Mouse (Mus musculus) embryonic facial prominence, embryonic 14.5 days (tissue): ENCODE results near the gene St6galnac1. TPM values are rescaled to one million over a fixed set of nuclear protein-coding genes. Genes with fewer than 3 reads are reported as not detected.
"Not testable (repeated sequence)": the region's sequence is repeated elsewhere in the genome, so short reads cannot be mapped to it uniquely, and the experiment has no call there.

Experiments used
- ATAC-seq: fragments of 200-750 bp; cut with Nextera tagmentation; 2 replicates; pipeline ENCODE4 v1.8.0; 2017; ENCODE audit warnings: low read depth, moderate number of reproducible peaks, moderate TSS enrichment
- DNase-seq: peaks from one replicate; pipeline ENCODE4 v3.0.0-alpha.2; 2015; ENCODE audit warnings: low spot score
- H3K27ac ChIP-seq: fragments of 300-500 bp; sonication (generic); replicated peaks from 2 replicates; pipeline ENCODE4 v1.5.1; 2014; ENCODE audit warnings: low read depth, mild to moderate bottlenecking, low read length, moderate library complexity
- H3K27me3 ChIP-seq: fragments of 300-500 bp; sonication (generic); replicated peaks from 2 replicates; pipeline ENCODE4 v1.6.1; 2014; ENCODE audit warnings: low read length; ENCODE audit not compliant: control insufficient read depth, insufficient read depth
- H3K36me3 ChIP-seq: fragments of 300-500 bp; sonication (generic); 2 replicates; pipeline ENCODE4 v1.6.1; 2014; ENCODE audit warnings: low read length, mixed read lengths; ENCODE audit not compliant: control insufficient read depth, insufficient read depth
- H3K4me1 ChIP-seq: fragments of 300-500 bp; sonication (generic); 2 replicates; pipeline ENCODE4 v1.6.1; 2014; ENCODE audit warnings: antibody characterized with exemption, low read length; ENCODE audit not compliant: control insufficient read depth, insufficient read depth
- H3K4me2 ChIP-seq: fragments of 300-500 bp; sonication (generic); 2 replicates; pipeline ENCODE4 v1.6.1; 2014; ENCODE audit warnings: low read depth, mild to moderate bottlenecking, low read length, moderate library complexity, mixed read lengths
- H3K4me3 ChIP-seq: fragments of 300-500 bp; sonication (generic); 2 replicates; pipeline ENCODE4 v1.5.1; 2014; ENCODE audit warnings: low read depth, mild to moderate bottlenecking, low read length
- H3K9ac ChIP-seq: fragments of 300-500 bp; sonication (generic); 2 replicates; pipeline ENCODE4 v1.6.1; 2014; ENCODE audit warnings: low read depth, mild to moderate bottlenecking, low read length, moderate library complexity, mixed read lengths
- H3K9me3 ChIP-seq: fragments of 300-500 bp; sonication (generic); 2 replicates; pipeline ENCODE4 v1.6.1; 2016; ENCODE audit warnings: low read length; ENCODE audit not compliant: control insufficient read depth
- WGBS: fragments of 180-500 bp; shearing (Covaris S2); extraction: QIAGEN DNeasy Blood & Tissue Kit; methylation state at CpG from one replicate; pipeline ENCODE4 v1.1.7; 2014; 5-methylcytosine and 5-hydroxymethylcytosine counted together
- polyA plus RNA-seq: library from polyadenylated mRNA; unstranded; fragments of >200 nt; fragmentation: Nextera tagmentation; extraction: Ambion mirVana; gene quantifications from 2 replicates; pipeline ENCODE4 v1.2.1, GENCODE M21; 2014

The St6galnac1 gene
- polyA plus RNA-seq, 1 experiment from 2014 or later, result 0.11 TPM

DNA sequence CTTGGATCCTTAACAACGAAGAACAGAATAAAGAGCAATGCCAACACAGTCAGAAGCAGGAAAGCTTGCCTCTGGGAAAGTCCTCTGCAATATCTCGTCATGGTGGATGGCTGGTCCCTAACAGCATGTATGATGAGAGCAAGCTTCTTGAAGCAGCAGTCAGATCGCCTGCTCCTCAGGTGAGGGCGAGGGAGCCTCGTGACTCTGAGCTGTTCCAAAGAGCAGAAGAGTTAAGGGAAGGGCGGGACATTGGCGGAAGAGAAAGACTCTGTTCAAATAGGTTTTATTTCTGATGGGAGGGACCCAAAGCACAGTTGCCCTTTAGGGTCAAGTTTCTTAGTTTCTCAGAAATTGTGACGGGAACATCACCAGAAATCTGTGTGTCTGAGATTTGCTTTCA, 25.6 kb downstream of the St6galnac1 start:
- Histone ChIP-seq H3K4me2 (no peak overlapping the region), H3K4me3 (no peak overlapping the region), H3K9ac (no peak overlapping the region), H3K4me1 (no peaks in the 10 kb centered on the region), H3K27ac (no peak overlapping the region), H3K36me3 (no peaks in the 10 kb centered on the region), H3K9me3 (no peaks in the 10 kb centered on the region), H3K27me3 (no peaks in the 10 kb centered on the region)
- ATAC-seq (no peak), DNase-seq (no peak)
- 82% methylated on average over 8 of the region's 8 CpGs for WGBS

DNA sequence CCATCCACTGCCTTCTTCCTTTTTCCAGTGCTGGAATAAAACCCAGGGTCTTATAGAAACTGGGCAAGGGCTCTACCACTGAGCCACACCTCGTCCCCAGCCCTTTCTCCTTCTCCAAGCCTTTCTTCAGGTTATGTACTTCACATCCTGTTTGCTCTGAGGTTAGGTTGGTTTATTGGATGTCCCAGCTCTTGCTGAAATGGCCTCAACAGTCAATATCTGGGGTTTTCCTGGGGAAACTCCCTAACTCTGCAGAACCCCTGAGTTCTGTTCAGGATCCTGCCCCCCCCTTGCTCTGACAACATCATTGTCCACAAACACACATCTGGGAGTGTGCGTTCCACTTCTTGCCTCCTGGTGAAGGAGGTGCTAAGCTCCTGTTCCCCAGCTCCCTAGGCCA, 26.6 kb downstream of the St6galnac1 start:
- H3K27me3 ChIP-seq, H3K36me3 ChIP-seq, DNase-seq, H3K27ac ChIP-seq, H3K4me2 ChIP-seq, H3K4me3 ChIP-seq, ATAC-seq, H3K9ac ChIP-seq, H3K9me3 ChIP-seq, H3K4me1 ChIP-seq: not testable (repeated sequence)
- WGBS, result 89% methylated on average over 2 of the region's 2 CpGs

DNA sequence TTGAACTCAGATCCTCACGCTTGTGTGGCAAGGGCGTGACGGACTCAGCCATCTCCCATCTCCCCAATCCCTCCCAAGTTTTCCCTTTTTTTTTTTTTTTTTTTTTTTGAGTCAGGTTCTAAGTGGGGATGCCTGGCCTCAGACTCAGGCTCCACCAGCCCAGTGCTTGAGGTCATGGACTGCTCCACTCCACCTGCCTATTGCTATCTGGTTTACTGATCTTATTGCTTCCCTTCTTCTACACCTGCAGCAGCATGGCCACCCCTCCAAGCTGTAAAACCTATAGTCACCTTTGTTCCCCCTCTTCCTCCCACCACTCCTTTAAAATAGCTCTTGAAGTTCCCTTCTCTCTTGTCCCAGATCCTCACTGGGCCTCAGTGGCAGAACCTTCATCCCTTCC, 28.5 kb downstream of the St6galnac1 start:
- not testable (repeated sequence) for H3K36me3 ChIP-seq, H3K4me1 ChIP-seq, H3K4me2 ChIP-seq, DNase-seq, H3K9me3 ChIP-seq, H3K27me3 ChIP-seq, H3K27ac ChIP-seq, H3K9ac ChIP-seq, H3K4me3 ChIP-seq, ATAC-seq
- 95% methylated on average over 3 of the region's 3 CpGs for WGBS

DNA sequence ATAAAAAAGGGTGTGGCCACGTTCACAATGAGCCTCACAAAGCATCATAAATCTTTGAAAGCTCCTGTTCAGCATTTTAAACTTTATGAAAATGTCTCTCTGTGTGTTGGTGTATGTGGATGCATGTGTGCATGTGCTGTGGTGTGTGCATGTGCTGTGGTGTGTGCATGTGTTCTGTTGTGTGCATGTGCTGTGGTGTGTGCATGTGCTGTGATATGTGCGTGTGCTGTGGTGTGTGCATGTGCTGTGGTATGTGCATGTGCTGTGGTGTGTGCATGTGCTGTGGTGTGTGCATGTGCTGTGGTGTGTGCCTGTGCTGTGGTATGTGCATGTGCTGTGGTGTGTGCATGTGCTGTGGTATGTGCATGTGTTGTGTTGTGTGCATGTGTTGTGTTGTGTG, 29.9 kb downstream of the St6galnac1 start:
- not testable (repeated sequence) for H3K9ac ChIP-seq, ATAC-seq, H3K9me3 ChIP-seq, H3K36me3 ChIP-seq, H3K4me1 ChIP-seq, H3K27ac ChIP-seq, DNase-seq, H3K4me2 ChIP-seq, H3K4me3 ChIP-seq, H3K27me3 ChIP-seq
- 70% methylated on average over 2 of the region's 2 CpGs for WGBS

DNA sequence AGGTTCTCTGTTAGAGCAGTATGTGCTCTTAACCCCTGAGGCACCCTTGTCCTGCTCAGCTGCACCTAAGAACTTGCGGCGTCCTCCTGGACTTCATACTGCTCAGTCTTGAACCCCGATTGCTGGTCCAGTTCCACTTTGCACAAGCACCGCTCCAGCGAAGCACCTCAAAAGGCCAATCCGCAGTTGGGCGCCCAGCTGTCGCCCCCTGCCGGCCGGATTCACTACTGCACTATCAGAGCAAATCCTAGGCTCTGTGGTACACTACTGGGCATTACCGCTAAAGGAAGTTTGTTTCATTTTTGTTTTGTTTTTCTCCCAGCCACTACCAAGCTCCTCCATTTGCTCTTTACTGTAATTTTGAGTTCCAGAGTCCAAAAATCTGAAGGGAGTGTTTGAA, 36.9 kb downstream of the St6galnac1 start:
- no peak overlapping the region for H3K4me2 ChIP-seq
- no peaks in the 10 kb centered on the region for H3K36me3 ChIP-seq
- no peak overlapping the region for H3K27ac ChIP-seq
- WGBS, result 43% methylated on average over 11 of the region's 11 CpGs
- no peaks in the 10 kb centered on the region for H3K4me1 ChIP-seq
- no peaks in the 10 kb centered on the region for H3K27me3 ChIP-seq
- DNase-seq (no peak), ATAC-seq (no peak)
- H3K9me3 ChIP-seq, result 0 out of 2 replicates have a peak, but pooled peaks cover 7% of the 10 kb centered on the region
- no peak overlapping the region for H3K4me3 ChIP-seq
- no peak overlapping the region for H3K9ac ChIP-seq

DNA sequence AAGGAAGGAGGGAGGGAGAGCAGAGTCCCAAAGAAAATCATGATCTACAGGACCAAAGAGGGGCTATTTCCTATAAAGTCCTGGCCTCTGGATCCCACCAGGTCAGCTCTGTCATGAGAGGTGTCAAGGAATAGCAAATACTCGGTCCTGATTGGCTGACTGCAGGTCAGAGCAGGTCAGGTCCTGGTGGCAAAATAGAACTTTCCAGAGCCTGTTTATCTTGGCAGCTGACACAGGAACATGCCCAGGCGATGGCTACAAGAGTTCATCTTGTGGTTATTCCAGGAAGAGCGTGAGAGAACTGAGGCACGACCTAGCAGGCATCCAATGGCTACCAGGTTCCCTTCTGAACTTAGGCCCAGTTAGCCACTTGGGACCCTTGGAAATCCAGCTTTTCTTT, 42.8 kb downstream of the St6galnac1 start:
- DNase-seq (no peak), ATAC-seq (no peak)
- no peaks in the 10 kb centered on the region for H3K4me1 ChIP-seq
- H3K4me3 ChIP-seq, result no peak overlapping the region
- 0 out of 2 replicates have a peak, but pooled peaks cover 7% of the 10 kb centered on the region for H3K9me3 ChIP-seq
- no peak overlapping the region for H3K27ac ChIP-seq
- WGBS, result 85% methylated on average over 4 of the region's 4 CpGs
- H3K27me3 ChIP-seq, result no peaks in the 10 kb centered on the region
- no peaks in the 10 kb centered on the region for H3K36me3 ChIP-seq
- no peak overlapping the region for H3K9ac ChIP-seq
- H3K4me2 ChIP-seq, result no peak overlapping the region

DNA sequence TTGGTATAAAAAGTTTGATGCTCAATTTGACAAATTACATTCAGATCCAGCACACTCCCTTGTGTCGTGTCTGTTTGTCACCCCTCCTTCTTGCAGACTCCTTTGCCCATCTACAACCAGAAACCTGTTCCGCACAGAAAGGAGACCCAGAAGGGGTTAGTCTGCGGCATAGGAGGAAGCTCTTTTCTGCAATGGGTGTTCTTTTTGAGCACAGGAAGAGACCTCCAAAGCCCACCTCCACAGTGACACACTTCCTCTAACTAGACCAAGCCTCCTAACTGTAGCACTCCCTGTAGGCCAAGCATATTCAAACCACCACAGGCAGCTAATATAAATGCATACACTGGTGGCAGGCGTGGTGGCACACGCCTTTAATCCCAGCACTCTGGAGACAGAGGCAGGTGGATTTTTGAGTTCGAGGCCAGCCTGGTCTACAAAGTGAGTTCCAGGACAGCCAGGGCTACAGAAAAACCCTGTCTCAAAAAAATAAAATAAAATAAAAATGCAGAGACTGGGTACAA, 44.2 kb downstream of the St6galnac1 start:
- not testable (repeated sequence) for H3K27me3 ChIP-seq, H3K4me1 ChIP-seq, ATAC-seq, H3K9me3 ChIP-seq, DNase-seq, H3K27ac ChIP-seq, H3K4me3 ChIP-seq, H3K9ac ChIP-seq, H3K36me3 ChIP-seq, H3K4me2 ChIP-seq
- 92% methylated on average over 6 of the region's 6 CpGs for WGBS

DNA sequence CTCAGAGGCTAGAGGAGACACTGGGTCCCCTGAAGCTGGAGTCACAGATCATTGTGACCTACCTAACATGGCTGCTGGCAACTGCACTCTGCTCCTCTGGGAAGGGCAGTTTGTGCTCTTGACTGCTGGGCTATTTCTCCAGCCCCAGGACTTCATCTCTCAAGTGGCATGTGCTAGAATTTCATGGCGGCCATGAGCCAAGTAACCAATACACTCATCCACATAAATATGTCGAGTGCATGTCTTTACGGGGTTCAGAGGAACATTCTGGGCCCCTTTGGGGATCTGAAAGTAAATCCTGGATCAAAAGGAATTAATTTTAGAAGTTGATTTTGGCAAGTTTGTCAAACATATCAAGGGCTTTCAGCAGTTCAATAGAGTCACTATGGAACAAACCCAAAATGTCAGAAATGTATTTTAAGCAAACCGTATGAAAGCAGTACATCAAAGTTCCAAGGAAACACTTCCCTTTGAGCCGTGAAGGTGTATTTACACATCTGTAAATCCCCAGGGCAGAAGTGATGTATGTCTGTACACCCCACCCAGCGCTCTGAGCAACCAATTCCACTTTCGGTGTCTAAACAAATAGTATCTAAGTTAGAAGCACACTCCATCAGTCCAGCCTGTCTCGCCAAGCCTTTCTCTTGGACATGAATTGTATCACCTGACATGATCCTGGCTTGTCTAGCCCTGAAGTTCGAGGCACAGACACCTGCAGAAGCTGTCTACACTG, 45.9 kb downstream of the St6galnac1 start:
- H3K4me2 ChIP-seq, result no peak overlapping the region
- H3K27ac ChIP-seq, result no peak overlapping the region
- peak; percentile 50 for DNase-seq
- 56% methylated on average over 9 of the region's 9 CpGs for WGBS
- 0 out of 2 replicates have a peak, but pooled peaks cover 5% of the 10 kb centered on the region for H3K4me1 ChIP-seq
- H3K36me3 ChIP-seq, result no peaks in the 10 kb centered on the region
- H3K27me3 ChIP-seq, result no peaks in the 10 kb centered on the region; the same call in 1 of the 2 replicates
- no peak overlapping the region for H3K4me3 ChIP-seq
- no peaks in the 10 kb centered on the region for H3K9me3 ChIP-seq
- ATAC-seq, result no peak
- H3K9ac ChIP-seq, result no peak overlapping the region

DNA sequence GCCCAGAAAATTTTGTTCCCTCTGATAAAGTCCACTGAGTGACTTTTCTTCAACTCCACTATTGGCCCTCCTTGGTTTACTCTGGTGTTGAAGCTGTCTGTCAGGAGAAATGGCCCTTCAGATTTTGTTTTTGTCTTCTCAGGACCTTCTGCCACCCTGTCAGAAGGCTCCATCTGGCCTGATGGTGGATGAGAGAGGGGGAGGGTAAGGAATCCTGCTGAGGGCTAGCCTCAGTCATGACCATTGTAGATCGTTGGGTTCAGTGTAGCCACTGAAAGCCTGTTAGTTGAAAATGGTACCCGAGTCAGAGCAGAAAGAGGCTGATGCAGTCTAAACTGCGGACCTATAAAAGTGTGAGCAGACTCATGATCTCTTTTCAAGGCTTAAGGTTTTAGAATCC, 49.2 kb downstream of the St6galnac1 start:
- 82% methylated on average over 3 of the region's 3 CpGs for WGBS
- Histone ChIP-seq H3K36me3 (no peaks in the 10 kb centered on the region), H3K27me3 (no peaks in the 10 kb centered on the region; the same call in 1 of the 2 replicates), H3K4me1 (peaks cover 8% of the 10 kb centered on the region; the same call in 1 of the 2 replicates), H3K9me3 (no peaks in the 10 kb centered on the region), H3K27ac (no peak overlapping the region), H3K9ac (no peak overlapping the region), H3K4me2 (no peak overlapping the region), H3K4me3 (no peak overlapping the region)
- ATAC-seq (no peak), DNase-seq (no peak)
